Mouse (Mus musculus) forebrain, embryonic 14.5 days (tissue): ENCODE results near the gene Cachd1. TPM values are rescaled to one million over a fixed set of nuclear protein-coding genes. Genes with fewer than 3 reads are reported as not detected.

Experiments
- ATAC-seq: fragments of 200-750 bp; cut with Nextera tagmentation; 2 replicates; pipeline ENCODE4 v1.8.0; 2017; ENCODE audit warnings: mild to moderate bottlenecking, moderate library complexity
- DNase-seq: peaks from one replicate; pipeline ENCODE4 v3.0.0-alpha.2; 2015; ENCODE audit warnings: low spot score
- H3K27ac ChIP-seq: fragments of 300-500 bp; sonication (generic); 2 replicates; pipeline ENCODE4 v1.5.1; 2014; ENCODE audit warnings: low read depth, mild to moderate bottlenecking, control low read depth, low read length, moderate library complexity
- H3K27me3 ChIP-seq: fragments of 300-500 bp; sonication (generic); replicated peaks from 2 replicates; pipeline ENCODE4 v1.6.1; 2014; ENCODE audit warnings: low read length, control low read depth, mixed read lengths; ENCODE audit not compliant: control insufficient read depth, insufficient read depth
- H3K36me3 ChIP-seq: fragments of 300-500 bp; sonication (generic); 2 replicates; pipeline ENCODE4 v1.6.1; 2014; ENCODE audit warnings: low read length, control low read depth; ENCODE audit not compliant: control insufficient read depth, insufficient read depth
- H3K4me1 ChIP-seq: fragments of 300-500 bp; sonication (generic); 2 replicates; pipeline ENCODE4 v1.6.1; 2014; ENCODE audit warnings: antibody characterized with exemption, low read length, control low read depth; ENCODE audit not compliant: control insufficient read depth, insufficient read depth
- H3K4me2 ChIP-seq: fragments of 300-500 bp; sonication (generic); 2 replicates; pipeline ENCODE4 v1.6.1; 2014; ENCODE audit warnings: mild to moderate bottlenecking, control low read depth, low read length
- H3K4me3 ChIP-seq: fragments of 300-500 bp; sonication (generic); 2 replicates; pipeline ENCODE4 v1.5.1; 2014; ENCODE audit warnings: low read depth, low read length, control low read depth
- H3K9ac ChIP-seq: fragments of 300-500 bp; sonication (generic); 2 replicates; pipeline ENCODE4 v1.6.1; 2014; ENCODE audit warnings: mild to moderate bottlenecking, low read length, control low read depth, moderate library complexity
- H3K9me3 ChIP-seq: fragments of 300-500 bp; sonication (generic); replicated peaks from 2 replicates; pipeline ENCODE4 v1.6.1; 2016; ENCODE audit warnings: low read length, control low read depth, mixed read lengths; ENCODE audit not compliant: control insufficient read depth
- WGBS: fragments of 180-500 bp; shearing (Covaris S2); extraction: QIAGEN DNeasy Blood & Tissue Kit; methylation state at CpG from one replicate; pipeline ENCODE4 v1.1.7; 2014; 5-methylcytosine and 5-hydroxymethylcytosine counted together
- polyA plus RNA-seq: library from polyadenylated mRNA; unstranded; fragments of >200 nt; fragmentation: Nextera tagmentation; extraction: Ambion mirVana; gene quantifications from 2 replicates; pipeline ENCODE4 v1.2.1, GENCODE M21; 2014

Gene Cachd1
- polyA plus RNA-seq, 1 experiment from 2014 or later = 16.2 TPM

DNA sequence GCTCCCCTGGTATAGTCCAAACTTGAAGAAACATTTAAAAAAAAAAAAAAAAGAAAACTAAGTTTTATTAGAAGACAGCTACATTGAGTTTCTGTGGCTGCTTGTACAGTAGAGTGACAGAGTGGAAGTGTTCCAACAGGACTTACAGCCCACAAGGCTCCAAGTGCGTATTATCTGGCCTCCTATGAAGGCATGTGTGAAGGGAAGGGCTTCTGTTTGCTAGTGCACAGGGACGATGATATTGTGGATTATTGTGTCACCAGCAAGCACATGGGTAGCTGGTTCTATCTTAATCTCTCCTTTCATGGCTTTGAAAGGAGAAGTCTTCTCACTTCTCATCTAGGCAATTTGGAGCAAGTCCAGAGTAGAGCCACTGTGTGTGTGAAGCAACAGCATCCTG lies 138.6 kb downstream of the Cachd1 start:
- 76% methylated on average over 2 of the region's 2 CpGs for WGBS
- Histone ChIP-seq H3K4me3 (no peak overlapping the region), H3K4me1 (peaks cover 19% of the 10 kb centered on the region; the same call in 1 of the 2 replicates), H3K27ac (no peak overlapping the region), H3K9me3 (no peaks in the 10 kb centered on the region), H3K9ac (no peak overlapping the region), H3K36me3 (peaks cover 15% of the 10 kb centered on the region; the same call in 1 of the 2 replicates), H3K4me2 (no peak overlapping the region), H3K27me3 (no peaks in the 10 kb centered on the region)
- no peak for DNase-seq
- no peak for ATAC-seq

DNA sequence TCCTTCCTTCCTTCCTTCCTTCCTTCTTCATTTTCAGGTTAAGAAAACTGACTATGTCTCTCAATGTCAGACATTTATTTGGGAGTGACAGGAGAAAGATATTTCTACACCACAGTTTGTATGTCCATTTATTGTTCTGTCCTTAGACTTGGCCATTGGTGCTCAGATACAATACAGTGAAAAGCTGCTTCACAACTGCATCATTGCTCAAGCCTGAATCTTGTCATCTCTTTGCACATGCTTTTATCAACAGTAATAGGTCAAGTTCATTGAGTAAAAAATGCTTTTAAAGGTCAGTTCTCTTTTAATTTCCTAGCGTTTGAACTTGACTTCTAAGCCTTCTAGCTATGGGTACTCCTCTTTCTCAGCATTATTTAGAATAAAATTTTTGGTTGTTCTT lies 141.0 kb downstream of the Cachd1 start:
- H3K36me3 ChIP-seq = peaks cover 25% of the 10 kb centered on the region; the same call in 1 of the 2 replicates
- 93% methylated on average over 1 of the region's 1 CpGs for WGBS
- peaks cover 11% of the 10 kb centered on the region; the same call in 1 of the 2 replicates for H3K4me1 ChIP-seq
- ATAC-seq (no peak), DNase-seq (no peak)
- no peak overlapping the region for H3K4me3 ChIP-seq
- H3K4me2 ChIP-seq = no peak overlapping the region
- H3K27ac ChIP-seq = no peak overlapping the region
- H3K9me3 ChIP-seq = no peaks in the 10 kb centered on the region
- H3K27me3 ChIP-seq = no peaks in the 10 kb centered on the region
- H3K9ac ChIP-seq = no peak overlapping the region

DNA sequence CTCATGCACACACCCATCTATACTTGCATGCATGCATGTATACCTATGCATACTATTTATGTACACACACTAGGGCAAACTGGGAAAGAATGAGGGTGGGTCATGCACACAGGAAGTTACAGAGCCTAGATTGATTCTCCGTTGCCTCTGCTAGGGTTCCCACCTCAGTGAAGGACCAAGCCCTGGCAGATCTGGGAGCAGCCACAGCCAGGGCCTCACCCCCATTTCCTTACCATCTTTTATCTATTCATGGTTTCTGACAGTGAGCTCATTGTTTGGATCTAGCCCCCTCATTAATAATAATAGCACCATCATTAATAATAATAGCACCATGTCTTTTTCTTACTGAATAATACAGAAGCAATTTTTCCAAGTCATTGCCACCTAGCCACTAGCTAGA lies 143.9 kb downstream of the Cachd1 start:
- Histone ChIP-seq H3K9ac (no peak overlapping the region), H3K36me3 (peaks cover 25% of the 10 kb centered on the region; the same call in 1 of the 2 replicates), H3K4me2 (no peak overlapping the region), H3K27ac (no peak overlapping the region), H3K4me3 (no peak overlapping the region), H3K9me3 (no peaks in the 10 kb centered on the region), H3K27me3 (no peaks in the 10 kb centered on the region), H3K4me1 (0 out of 2 replicates have a peak, but pooled peaks cover 2% of the 10 kb centered on the region)
- 46% methylated on average over 1 of the region's 1 CpGs for WGBS
- ATAC-seq (no peak), DNase-seq (no peak)

DNA sequence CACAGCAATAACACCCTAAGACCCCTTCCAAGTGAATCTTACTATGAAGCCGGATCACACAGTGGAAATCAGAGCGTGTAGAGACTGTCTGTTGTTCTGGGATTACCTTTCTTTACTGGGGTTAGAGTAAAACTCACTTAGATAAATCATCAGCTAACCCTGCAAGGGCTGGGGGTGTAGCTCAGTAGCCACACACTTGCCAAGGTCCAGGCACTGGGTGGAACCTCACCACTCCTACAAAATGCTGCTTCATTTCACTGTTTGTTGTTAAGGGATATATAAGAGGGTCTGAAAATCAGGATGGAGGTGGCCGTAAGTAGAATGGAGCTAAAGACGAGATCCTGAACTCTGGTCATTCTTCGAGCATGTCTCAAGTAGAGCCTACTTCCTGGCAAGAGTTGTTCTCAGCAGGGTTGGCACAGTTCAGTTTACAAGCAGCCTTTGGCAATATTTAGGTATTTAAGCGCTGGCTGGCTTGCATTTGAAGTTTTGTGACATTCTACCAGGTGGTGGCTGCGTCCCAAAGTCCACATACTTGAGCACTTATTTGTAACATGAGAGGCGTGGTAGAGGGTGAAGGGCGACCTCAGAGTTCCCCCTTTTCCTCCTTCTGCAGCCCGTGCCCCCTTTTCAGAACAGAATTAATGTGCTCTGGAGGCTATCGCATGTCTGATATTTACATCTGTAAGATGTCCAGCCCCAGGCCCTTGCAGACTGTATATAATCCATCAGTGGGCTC lies 146.5 kb downstream of the Cachd1 start:
- WGBS = 88% methylated on average over 11 of the region's 11 CpGs
- H3K4me3 ChIP-seq = no peak overlapping the region
- H3K9ac ChIP-seq = no peak overlapping the region
- H3K27ac ChIP-seq = no peak overlapping the region
- no peaks in the 10 kb centered on the region for H3K9me3 ChIP-seq
- no peak overlapping the region for H3K4me2 ChIP-seq
- H3K4me1 ChIP-seq = 0 out of 2 replicates have a peak, but pooled peaks cover 2% of the 10 kb centered on the region
- ATAC-seq (no peak), DNase-seq (no peak)
- H3K36me3 ChIP-seq = peaks cover 25% of the 10 kb centered on the region; the same call in 1 of the 2 replicates
- no peaks in the 10 kb centered on the region for H3K27me3 ChIP-seq

DNA sequence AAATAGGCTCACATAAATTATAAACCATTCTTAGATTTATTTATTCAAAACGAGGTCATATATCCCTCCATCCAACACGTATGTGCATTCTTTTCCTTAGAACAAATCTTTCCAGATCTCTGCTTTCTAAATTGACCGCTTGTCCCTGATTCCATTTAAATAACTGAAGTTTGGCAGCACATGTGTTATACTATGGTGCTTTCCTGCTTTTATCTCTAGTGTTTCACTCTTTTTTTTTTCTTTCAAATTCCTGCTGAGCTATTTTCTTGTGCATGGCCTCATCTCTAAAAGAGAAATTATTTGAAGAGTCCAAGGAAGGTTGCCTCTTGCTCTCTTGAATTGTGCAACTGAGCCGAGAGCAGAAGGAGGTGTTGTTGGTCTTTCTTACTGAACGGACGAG lies 147.1 kb downstream of the Cachd1 start:
- Histone ChIP-seq H3K9ac (no peak overlapping the region), H3K9me3 (no peaks in the 10 kb centered on the region), H3K27me3 (no peaks in the 10 kb centered on the region), H3K4me1 (0 out of 2 replicates have a peak, but pooled peaks cover 2% of the 10 kb centered on the region), H3K4me3 (no peak overlapping the region), H3K27ac (no peak overlapping the region), H3K4me2 (no peak overlapping the region), H3K36me3 (peaks cover 21% of the 10 kb centered on the region; the same call in 1 of the 2 replicates)
- 77% methylated on average over 6 of the region's 6 CpGs for WGBS
- ATAC-seq (no peak), DNase-seq (no peak)

DNA sequence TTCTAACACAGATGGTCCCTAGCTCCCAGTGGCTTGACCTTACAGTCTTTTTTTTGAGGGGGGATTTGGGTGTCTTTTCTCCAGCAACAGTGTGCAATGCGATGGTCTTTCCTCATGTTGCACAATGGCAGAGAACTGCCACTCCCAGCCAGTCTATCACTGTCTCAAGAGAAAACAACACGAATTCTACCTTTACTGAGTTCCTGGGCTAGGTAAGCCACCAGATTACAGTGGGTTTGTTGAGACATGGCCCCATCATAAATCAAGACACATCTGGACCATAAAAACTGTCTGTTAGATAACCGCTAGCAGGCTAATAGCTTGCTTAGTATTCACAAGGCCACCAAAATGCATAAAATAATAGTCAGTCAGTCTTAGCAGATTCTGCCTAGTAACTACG lies 147.8 kb downstream of the Cachd1 start:
- Histone ChIP-seq H3K9me3 (no peaks in the 10 kb centered on the region), H3K4me2 (no peak overlapping the region), H3K36me3 (peaks cover 14% of the 10 kb centered on the region; the same call in 1 of the 2 replicates), H3K4me1 (0 out of 2 replicates have a peak, but pooled peaks cover 2% of the 10 kb centered on the region), H3K4me3 (no peak overlapping the region), H3K9ac (no peak overlapping the region), H3K27me3 (no peaks in the 10 kb centered on the region), H3K27ac (no peak overlapping the region)
- DNase-seq = no peak
- no peak for ATAC-seq
- WGBS = 87% methylated on average over 4 of the region's 4 CpGs

DNA sequence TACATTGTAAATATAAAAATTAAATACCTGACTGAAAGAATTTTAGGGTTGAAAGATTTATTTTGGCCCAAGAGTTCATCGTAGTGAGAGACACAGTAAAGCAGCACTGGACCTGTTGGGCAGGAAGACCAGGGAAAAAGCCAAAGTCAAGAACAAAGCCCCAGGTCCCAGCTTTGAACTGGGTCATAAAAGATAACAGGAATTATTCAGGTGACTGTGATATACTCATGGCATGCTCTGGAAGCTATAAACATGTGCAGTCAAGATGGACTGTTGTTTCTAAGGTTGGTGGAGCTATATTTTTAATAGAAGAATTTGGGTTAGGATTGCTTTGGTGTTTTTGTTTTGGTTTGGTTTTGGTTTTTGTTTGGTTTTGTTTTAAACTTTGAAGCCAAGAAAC lies 148.7 kb downstream of the Cachd1 start:
- 0 out of 2 replicates have a peak, but pooled peaks cover 2% of the 10 kb centered on the region for H3K4me1 ChIP-seq
- no peaks in the 10 kb centered on the region for H3K9me3 ChIP-seq
- H3K27me3 ChIP-seq = no peaks in the 10 kb centered on the region
- H3K36me3 ChIP-seq = 0 out of 2 replicates have a peak, but pooled peaks cover 10% of the 10 kb centered on the region
- no peak overlapping the region for H3K4me3 ChIP-seq
- no peak for DNase-seq
- H3K27ac ChIP-seq = no peak overlapping the region
- ATAC-seq = no peak
- no peak overlapping the region for H3K9ac ChIP-seq
- no peak overlapping the region for H3K4me2 ChIP-seq
- WGBS = 98% methylated on average over 1 of the region's 1 CpGs

DNA sequence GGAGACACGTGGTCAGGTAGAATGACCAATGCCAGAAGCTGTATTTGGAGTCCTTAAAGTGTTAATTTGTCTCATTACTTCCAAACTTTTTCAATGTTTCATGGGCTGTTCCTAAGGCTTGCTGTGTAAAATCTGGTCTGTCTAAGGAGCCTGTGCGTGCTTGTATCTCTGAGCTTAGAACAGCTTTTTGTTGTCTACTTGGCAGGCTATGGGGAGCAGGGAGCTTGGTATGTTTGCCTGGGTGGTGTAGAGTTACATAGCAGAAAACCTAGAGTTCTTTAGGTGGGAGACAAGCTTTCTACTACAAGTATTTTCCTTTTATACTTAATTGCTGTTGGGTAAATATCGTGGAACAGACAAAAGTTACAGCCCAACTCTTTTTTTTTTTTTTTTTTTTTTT lies 150.1 kb downstream of the Cachd1 start:
- 81% methylated on average over 3 of the region's 3 CpGs for WGBS
- ATAC-seq = no peak

DNA sequence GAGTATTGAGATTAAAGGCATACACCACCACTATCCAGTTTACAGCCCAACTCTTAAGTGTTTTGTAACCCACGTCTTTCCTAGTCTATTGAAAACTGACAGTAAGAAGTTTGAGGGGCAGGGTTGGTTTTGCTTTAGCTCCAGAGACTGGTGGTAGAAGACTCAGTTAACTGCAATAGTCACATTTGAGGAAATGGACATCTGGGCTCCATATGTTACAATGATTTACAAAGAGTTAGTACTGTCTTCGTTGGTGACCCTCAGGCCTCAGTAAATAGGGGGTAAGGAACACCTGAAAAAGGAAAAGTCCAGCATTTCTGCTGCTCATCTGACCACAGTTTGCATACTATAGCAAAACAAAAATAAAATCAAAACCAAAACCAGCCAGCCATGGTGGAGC lies 150.6 kb downstream of the Cachd1 start:
- 82% methylated on average over 2 of the region's 2 CpGs for WGBS
- H3K27me3 ChIP-seq = no peaks in the 10 kb centered on the region
- no peak overlapping the region for H3K4me2 ChIP-seq
- no peak overlapping the region for H3K4me3 ChIP-seq
- ATAC-seq (no peak), DNase-seq (no peak)
- H3K9me3 ChIP-seq = no peaks in the 10 kb centered on the region
- no peaks in the 10 kb centered on the region for H3K4me1 ChIP-seq
- no peaks in the 10 kb centered on the region for H3K36me3 ChIP-seq
- H3K9ac ChIP-seq = no peak overlapping the region
- H3K27ac ChIP-seq = no peak overlapping the region

More for the DNA sequence above, 150.1 kb downstream of the Cachd1 start:
- Histone ChIP-seq H3K9ac (no peak overlapping the region), H3K4me3 (no peak overlapping the region), H3K4me2 (no peak overlapping the region), H3K27ac (no peak overlapping the region), H3K27me3 (no peaks in the 10 kb centered on the region), H3K4me1 (no peaks in the 10 kb centered on the region), H3K36me3 (0 out of 2 replicates have a peak, but pooled peaks cover 2% of the 10 kb centered on the region), H3K9me3 (no peaks in the 10 kb centered on the region)
- DNase-seq = no peak
